Mouse (Mus musculus) embryonic facial prominence, embryonic 15.5 days (tissue): ENCODE results near the gene Psen2. TPM values are rescaled to one million over a fixed set of nuclear protein-coding genes. Genes with fewer than 3 reads are reported as not detected.

Experiments
- ATAC-seq: fragments of 200-750 bp; cut with Nextera tagmentation; 2 replicates; pipeline ENCODE4 v1.8.0; 2017; ENCODE audit warnings: low read depth, moderate TSS enrichment; ENCODE audit not compliant: insufficient number of reproducible peaks, low FRiP score, low TSS enrichment
- H3K27ac ChIP-seq: fragments of 300-500 bp; sonication (generic); replicated peaks from 2 replicates; pipeline ENCODE4 v1.5.1; 2015; ENCODE audit warnings: mild to moderate bottlenecking, inconsistent platforms
- H3K27me3 ChIP-seq: fragments of 300-500 bp; sonication (generic); 2 replicates; pipeline ENCODE4 v1.6.1; 2015; ENCODE audit warnings: inconsistent platforms
- H3K36me3 ChIP-seq: fragments of 300-500 bp; sonication (generic); 2 replicates; pipeline ENCODE4 v1.6.1; 2015; ENCODE audit warnings: mild to moderate bottlenecking, inconsistent platforms
- H3K4me1 ChIP-seq: fragments of 300-500 bp; sonication (generic); 2 replicates; pipeline ENCODE4 v1.6.1; 2015; ENCODE audit warnings: inconsistent platforms
- H3K4me2 ChIP-seq: fragments of 300-500 bp; sonication (generic); replicated peaks from 2 replicates; pipeline ENCODE4 v1.6.1; 2015; ENCODE audit warnings: mild to moderate bottlenecking, inconsistent platforms
- H3K4me3 ChIP-seq: fragments of 300-500 bp; sonication (generic); replicated peaks from 2 replicates; pipeline ENCODE4 v1.5.1; 2015; ENCODE audit warnings: mild to moderate bottlenecking, inconsistent platforms
- H3K9ac ChIP-seq: fragments of 300-500 bp; sonication (generic); 2 replicates; pipeline ENCODE4 v1.6.1; 2015; ENCODE audit warnings: inconsistent platforms
- H3K9me3 ChIP-seq: fragments of 300-500 bp; sonication (generic); replicated peaks from 2 replicates; pipeline ENCODE4 v1.6.1; 2016; ENCODE audit warnings: inconsistent platforms
- WGBS: fragments of 180-500 bp; shearing (Covaris S2); methylation state at CpG from one replicate; pipeline ENCODE4 v1.1.7; 2015; 5-methylcytosine and 5-hydroxymethylcytosine counted together
- polyA plus RNA-seq: library from polyadenylated mRNA; unstranded; fragments of >200 nt; fragmentation: Nextera tagmentation; extraction: Ambion mirVana; gene quantifications from 2 replicates; pipeline ENCODE4 v1.2.1, GENCODE M21; 2015

Psen2 gene
- 22.3 and 24.6 TPM in 2 replicates for polyA plus RNA-seq

- no peak within 1 kb of the TSS for H3K4me3 ChIP-seq
- H3K9me3 ChIP-seq: no peaks in the 10 kb centered on the region
- no peak for ATAC-seq
- H3K9ac ChIP-seq: no peak within 1 kb of the TSS
- WGBS: 22% methylated on average over 7 of the region's 7 CpGs
- H3K27ac ChIP-seq: no peak within 1 kb of the TSS
- no peak within 1 kb of the TSS for H3K4me2 ChIP-seq
- peaks cover 7% of the 10 kb centered on the region; the same call in 1 of the 2 replicates for H3K4me1 ChIP-seq
- H3K36me3 ChIP-seq: no peaks in the 10 kb centered on the region
- H3K27me3 ChIP-seq: no peaks in the 10 kb centered on the region
These were observed at the start of gene Psen2 for GRCm38 (mm10) chr1:180263364-180263997. TSS of gene Psen2 (minus strand) at chr1:180263438.

- H3K4me1 ChIP-seq: peaks cover 27% of the 10 kb centered on the region
- no peaks in the 10 kb centered on the region for H3K36me3 ChIP-seq
- no peak overlapping the region for H3K9ac ChIP-seq
- no peaks in the 10 kb centered on the region for H3K27me3 ChIP-seq
- H3K27ac ChIP-seq: peak overlapping the region; percentile 60; the same call in 1 of the 2 replicates
- H3K4me2 ChIP-seq: no peak overlapping the region
- H3K9me3 ChIP-seq: no peaks in the 10 kb centered on the region
- no peak overlapping the region for H3K4me3 ChIP-seq
- peak; percentile 42; the same call in 1 of the 2 replicates for ATAC-seq
- WGBS: 32% methylated on average over 6 of the region's 6 CpGs
These were observed 49.6 kb upstream of the Psen2 start for GRCm38 (mm10) chr1:180312792-180313311.

DNA sequence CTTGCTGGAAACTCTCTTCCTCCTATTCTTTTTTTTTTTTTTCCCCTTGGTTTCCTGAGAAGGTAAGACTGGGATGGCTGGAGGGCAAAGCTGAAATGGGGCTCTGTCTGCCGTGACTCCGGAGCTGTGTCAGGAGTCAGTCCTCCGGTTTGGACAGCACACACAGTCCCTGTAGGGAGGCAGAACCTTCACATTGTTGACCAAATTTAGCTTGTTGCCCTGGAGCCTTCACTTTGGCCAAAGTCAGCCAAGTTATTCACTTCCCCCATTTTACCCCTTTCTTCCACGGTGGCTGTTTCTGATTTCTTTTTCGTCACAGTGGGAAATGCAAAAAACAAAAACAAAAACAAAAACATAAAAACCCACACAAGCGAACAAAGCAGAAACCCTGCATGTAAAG lies 49.0 kb upstream of the Psen2 start:
- ATAC-seq: no peak
- Histone ChIP-seq H3K4me2 (no peak overlapping the region), H3K4me3 (no peak overlapping the region), H3K36me3 (no peaks in the 10 kb centered on the region), H3K27me3 (no peaks in the 10 kb centered on the region), H3K9ac (no peak overlapping the region), H3K4me1 (peaks cover 31% of the 10 kb centered on the region), H3K27ac (peak overlapping the region; percentile 60), H3K9me3 (no peaks in the 10 kb centered on the region)
- WGBS: 34% methylated on average over 6 of the region's 6 CpGs

DNA sequence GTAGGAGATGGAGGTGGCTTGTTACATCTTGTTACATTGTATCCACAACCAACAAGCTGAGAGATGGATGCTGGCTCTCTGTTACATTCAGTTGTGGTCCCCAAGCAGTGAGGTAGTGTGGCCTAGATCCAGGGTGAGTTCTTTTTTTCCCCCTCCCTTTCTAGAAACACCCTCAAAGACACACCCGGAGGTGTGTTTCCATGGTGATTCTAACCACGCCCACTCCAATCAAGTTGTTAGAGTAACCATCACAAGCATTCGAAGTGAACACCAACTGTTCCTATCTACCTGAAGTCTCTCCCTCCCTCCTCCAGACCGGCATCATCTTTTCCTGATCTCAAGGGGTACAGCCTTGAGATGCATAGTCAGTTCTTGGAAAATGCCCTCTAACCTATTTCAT lies 45.7 kb upstream of the Psen2 start:
- Histone ChIP-seq H3K4me3 (no peak overlapping the region), H3K4me1 (peaks cover 24% of the 10 kb centered on the region), H3K4me2 (no peak overlapping the region), H3K9me3 (no peaks in the 10 kb centered on the region), H3K36me3 (no peaks in the 10 kb centered on the region), H3K27ac (no peak overlapping the region), H3K27me3 (no peaks in the 10 kb centered on the region), H3K9ac (no peak overlapping the region)
- no peak for ATAC-seq
- 81% methylated on average over 4 of the region's 4 CpGs for WGBS

DNA sequence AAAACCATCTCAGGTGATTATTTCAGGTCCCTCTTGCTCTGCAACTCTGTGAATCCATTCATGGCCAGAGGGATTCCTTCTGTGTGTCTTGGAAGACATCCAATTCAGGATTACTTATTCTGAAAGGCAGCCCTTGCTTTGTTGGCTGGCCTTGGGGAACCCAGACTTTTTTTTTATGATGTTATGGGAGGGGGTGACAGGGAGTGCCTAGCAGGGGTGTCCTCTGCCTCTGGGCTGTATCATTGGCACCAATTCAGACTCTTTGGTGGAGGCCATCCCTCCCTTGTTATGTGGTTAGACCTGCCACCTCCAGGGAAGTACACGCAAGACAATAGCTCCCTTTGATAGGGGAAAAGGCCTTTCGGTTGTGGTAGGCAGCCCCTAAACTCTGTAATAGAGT lies 44.4 kb upstream of the Psen2 start:
- H3K9ac ChIP-seq: no peak overlapping the region
- H3K4me2 ChIP-seq: no peak overlapping the region
- 25% methylated on average over 2 of the region's 2 CpGs for WGBS
- no peak for ATAC-seq
- no peaks in the 10 kb centered on the region for H3K9me3 ChIP-seq
- H3K4me3 ChIP-seq: no peak overlapping the region
- peaks cover 12% of the 10 kb centered on the region for H3K4me1 ChIP-seq
- no peaks in the 10 kb centered on the region for H3K27me3 ChIP-seq
- H3K27ac ChIP-seq: no peak overlapping the region; the same call in 1 of the 2 replicates
- no peaks in the 10 kb centered on the region for H3K36me3 ChIP-seq

DNA sequence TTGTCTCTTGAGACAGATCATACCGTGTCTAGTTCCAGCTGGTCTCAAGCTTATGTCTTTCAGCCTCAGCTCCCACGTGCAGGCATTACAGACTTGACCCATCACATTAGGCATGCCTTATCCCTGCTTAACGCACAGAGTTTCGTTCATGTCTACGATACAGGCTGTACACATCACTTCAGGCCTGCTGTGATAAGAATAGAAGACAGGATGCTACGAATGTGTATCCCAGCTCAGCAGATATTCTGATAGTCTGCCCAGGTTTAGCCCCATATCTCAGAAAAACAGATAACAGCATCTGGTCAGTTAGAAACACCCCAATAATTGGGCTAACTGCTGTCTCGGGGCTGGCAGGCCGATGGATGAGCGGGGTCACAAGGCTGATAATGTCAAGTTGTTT lies 43.7 kb upstream of the Psen2 start:
- H3K4me3 ChIP-seq: no peak overlapping the region
- 75% methylated on average over 9 of the region's 9 CpGs for WGBS
- 0 out of 2 replicates have a peak, but pooled peaks cover 13% of the 10 kb centered on the region for H3K4me1 ChIP-seq
- H3K27ac ChIP-seq: no peak overlapping the region
- H3K4me2 ChIP-seq: no peak overlapping the region
- H3K9me3 ChIP-seq: no peaks in the 10 kb centered on the region
- no peak for ATAC-seq
- H3K9ac ChIP-seq: no peak overlapping the region
- H3K36me3 ChIP-seq: no peaks in the 10 kb centered on the region
- no peaks in the 10 kb centered on the region for H3K27me3 ChIP-seq

GRCm38 (mm10) chr1:180303600-180303999 lies 40.4 kb upstream of the Psen2 start:
- WGBS: 52% methylated on average over 5 of the region's 5 CpGs
- peaks cover 19% of the 10 kb centered on the region; the same call in 1 of the 2 replicates for H3K4me1 ChIP-seq
- H3K36me3 ChIP-seq: no peaks in the 10 kb centered on the region
- H3K27me3 ChIP-seq: no peaks in the 10 kb centered on the region
- no peak overlapping the region for H3K4me3 ChIP-seq
- no peak overlapping the region for H3K4me2 ChIP-seq
- no peak for ATAC-seq
- no peaks in the 10 kb centered on the region for H3K9me3 ChIP-seq
- H3K9ac ChIP-seq: no peak overlapping the region
- no peak overlapping the region for H3K27ac ChIP-seq

GRCm38 (mm10) chr1:180302253-180303120 lies 39.2 kb upstream of the Psen2 start:
- Histone ChIP-seq H3K9me3 (no peaks in the 10 kb centered on the region), H3K4me1 (peaks cover 16% of the 10 kb centered on the region; the same call in 1 of the 2 replicates), H3K27me3 (no peaks in the 10 kb centered on the region), H3K9ac (no peak overlapping the region), H3K4me2 (no peak overlapping the region), H3K27ac (no peak overlapping the region), H3K4me3 (no peak overlapping the region), H3K36me3 (no peaks in the 10 kb centered on the region)
- 65% methylated on average over 12 of the region's 12 CpGs for WGBS
- ATAC-seq: no peak

DNA sequence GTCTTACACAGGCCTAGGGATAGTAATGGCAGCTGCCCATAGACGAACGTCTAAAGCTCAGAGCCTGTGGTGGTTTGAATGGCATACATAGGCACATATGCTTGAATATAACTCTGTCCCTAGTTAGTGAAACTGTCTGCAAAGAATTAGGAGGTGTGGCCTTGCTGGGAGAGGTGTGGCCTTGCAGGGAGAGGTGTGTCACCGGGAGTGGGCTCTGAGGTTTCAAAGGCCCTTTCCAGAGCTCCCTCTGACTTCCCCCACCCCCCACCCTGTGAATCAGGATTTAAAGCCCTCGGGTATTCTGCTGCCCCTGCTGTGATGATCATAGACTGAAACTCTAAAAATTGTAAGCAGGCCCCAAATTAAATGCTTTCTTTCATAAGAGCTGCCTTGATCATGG lies 37.8 kb upstream of the Psen2 start:
- H3K9ac ChIP-seq: no peak overlapping the region
- no peaks in the 10 kb centered on the region for H3K36me3 ChIP-seq
- H3K27ac ChIP-seq: no peak overlapping the region
- H3K27me3 ChIP-seq: no peaks in the 10 kb centered on the region
- WGBS: 33% methylated on average over 4 of the region's 4 CpGs
- H3K4me2 ChIP-seq: no peak overlapping the region
- no peak for ATAC-seq
- H3K4me3 ChIP-seq: no peak overlapping the region
- H3K9me3 ChIP-seq: no peaks in the 10 kb centered on the region
- H3K4me1 ChIP-seq: peaks cover 19% of the 10 kb centered on the region; the same call in 1 of the 2 replicates

- Histone ChIP-seq H3K4me3 (no peak overlapping the region), H3K36me3 (no peaks in the 10 kb centered on the region), H3K4me1 (peaks cover 19% of the 10 kb centered on the region; the same call in 1 of the 2 replicates), H3K27ac (no peak overlapping the region), H3K9me3 (no peaks in the 10 kb centered on the region), H3K27me3 (no peaks in the 10 kb centered on the region), H3K4me2 (no peak overlapping the region), H3K9ac (no peak overlapping the region)
- 77% methylated on average over 4 of the region's 4 CpGs for WGBS
- ATAC-seq: no peak
These were observed 37.1 kb upstream of the Psen2 start for GRCm38 (mm10) chr1:180300292-180300691.

DNA sequence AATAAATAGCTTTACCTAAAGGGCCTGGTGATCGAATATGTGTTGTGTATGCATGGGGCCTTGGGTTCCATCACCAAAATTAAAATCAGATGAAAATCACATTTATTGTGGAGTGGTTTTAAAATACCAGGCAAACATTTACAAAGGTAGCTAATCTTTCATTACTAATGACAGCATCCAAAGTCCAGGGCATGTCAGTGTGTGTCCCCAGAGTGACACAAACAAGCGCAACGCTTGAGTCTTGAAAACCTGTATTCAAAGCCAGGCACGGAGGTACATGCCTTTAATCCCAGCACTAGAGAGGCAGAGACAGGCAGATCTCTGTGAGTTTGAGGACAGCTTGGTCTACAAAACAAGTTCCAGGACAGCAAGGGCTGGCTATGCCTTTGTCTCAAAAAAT lies 36.5 kb upstream of the Psen2 start:
- Histone ChIP-seq H3K4me2 (no peak overlapping the region), H3K4me1 (peaks cover 19% of the 10 kb centered on the region; the same call in 1 of the 2 replicates), H3K36me3 (no peaks in the 10 kb centered on the region), H3K27me3 (no peaks in the 10 kb centered on the region), H3K9ac (no peak overlapping the region), H3K9me3 (no peaks in the 10 kb centered on the region), H3K27ac (no peak overlapping the region), H3K4me3 (no peak overlapping the region)
- 73% methylated on average over 4 of the region's 4 CpGs for WGBS
- ATAC-seq: no peak
